Comparison of ENCODE assay signal across 19 mouse cellular contexts in genomic region chr17:74959481-74960245, GRCm38 (mm10). TPM values are rescaled to one million over a fixed set of nuclear protein-coding genes. Genes with fewer than 3 reads are reported as not detected.
DNase-seq lines count a peak whose midpoint lies in the region; ATAC-seq and TF ChIP-seq lines count a peak whose summit lies in the region.
"Had no signal": no experiment of that assay in that cellular context is flagged by ENCODE, and none has a peak within 500 bp of the region (broad histone marks: within the 10 kb centered on the region; RNA-seq: fewer than 3 reads in every experiment).

No protein-coding gene starts in this region.

- H3K9ac ChIP-seq in limb, embryonic 13.5 days: no peak overlapping the region
- H3K9ac ChIP-seq: forebrain, postnatal 0 days; heart, embryonic 15.5 days; liver, embryonic 14.5 days; neural tube, embryonic 15.5 days had no signal

- H3K4me3 ChIP-seq in left cerebral cortex, adult 2 months: no peak overlapping the region
- no peak overlapping the region for H3K4me3 ChIP-seq in limb, embryonic 13.5 days
- H3K4me3 ChIP-seq: heart, embryonic 15.5 days; hindbrain, embryonic 10.5 days; neural tube, embryonic 15.5 days had no signal

- 48% methylated on average over 6 of the region's 6 CpGs for WGBS in limb, embryonic 13.5 days

- ATAC-seq in frontal cortex, adult (ENCODE audit: low TSS enrichment): peak; percentile 94
- peak; percentile 28; the same call in 1 of the 2 replicates for ATAC-seq in limb, embryonic 13.5 days (ENCODE audit: low FRiP score, low read depth)
- ATAC-seq: forebrain, postnatal 0 days; inflammation-experienced regulatory T-cells, adult 6 months had no signal

- no peaks in the 10 kb centered on the region for H3K36me3 ChIP-seq in limb, embryonic 13.5 days
- H3K36me3 ChIP-seq: heart, embryonic 15.5 days; hindbrain, embryonic 10.5 days; neural tube, embryonic 15.5 days had no signal

- H3K4me2 ChIP-seq in limb, embryonic 13.5 days (replicated peaks): no peak overlapping the region
- H3K4me2 ChIP-seq: heart, embryonic 15.5 days; neural tube, embryonic 15.5 days had no signal

- no peaks in the 10 kb centered on the region for H3K27me3 ChIP-seq in limb, embryonic 13.5 days
- H3K27me3 ChIP-seq: heart, embryonic 15.5 days; neural tube, embryonic 15.5 days had no signal

- H3K9me3 ChIP-seq in limb, embryonic 13.5 days: no peaks in the 10 kb centered on the region
- H3K9me3 ChIP-seq: heart, embryonic 15.5 days; hindbrain, embryonic 10.5 days; neural tube, embryonic 15.5 days had no signal

- H3K4me1 ChIP-seq in limb, embryonic 13.5 days: peaks cover 20% of the 10 kb centered on the region
- H3K4me1 ChIP-seq: heart, embryonic 15.5 days had no signal

- TF ChIP-seq CTCF in left cerebral cortex, adult 2 months (IDR thresholded peaks at IDR 0.05): no peak

- intact Hi-C loops in left cerebral cortex, postnatal 4 days (cut with DNase I): no loop called here
- intact Hi-C loops in left cerebral cortex, adult 2 months (cut with DNase I): no loop called here

- no peak for DNase-seq in frontal cortex, postnatal 25 days (ENCODE audit: low spot score in 2 of 2)
- DNase-seq in left cerebral cortex, postnatal 4 days: peak; percentile 19
- no peak for DNase-seq in left cerebral cortex, adult 2 months (ENCODE audit: extremely low spot score in 1 of 2, low spot score in 2 of 2)
- peak; percentile 57 for DNase-seq in NIH3T3 (ENCODE audit: low read depth)
- no peak for DNase-seq in cerebellum, adult 11-12 months
- no peak for DNase-seq in layer of hippocampus, adult 8-10 months (ENCODE audit: low spot score in 2 of 2)
- DNase-seq: cerebellum, postnatal 25 days; forebrain, postnatal 0 days; heart, adult 11 months; layer of hippocampus, postnatal 36 days; lung, postnatal 14 days; thymus, postnatal 36 days had no signal

- no peak overlapping the region for H3K27ac ChIP-seq in left cerebral cortex, adult 2 months
- peak overlapping the region; percentile 48; the same call in 1 of the 2 replicates for H3K27ac ChIP-seq in limb, embryonic 13.5 days
- H3K27ac ChIP-seq: heart, embryonic 15.5 days; hindbrain, embryonic 10.5 days; liver, embryonic 14.5 days; neural tube, embryonic 15.5 days had no signal

RNA-seq across cellular contexts. Expression of gene Ltbp1, which starts 45.7 kb away (rescaled TPM):
- total RNA-seq in left cerebral cortex, postnatal 4 days (2021): 1 to 10 TPM; 3.1 to 3.3 TPM
- 1 to 10 TPM; 8.5 to 9.3 TPM for total RNA-seq in left cerebral cortex, adult 2 months (2021)
- polyA plus RNA-seq in limb, embryonic 13.5 days (2015; fragmentation: Nextera tagmentation; extraction: Ambion mirVana): 61.3 and 64.7 TPM in 2 replicates
- 1 to 10 TPM; 5.7 to 9.0 (median 7.4) TPM for total RNA-seq in layer of hippocampus, adult 8-10 months (2022)
- polyA plus RNA-seq: inflammation-experienced regulatory T-cells, adult 6 months had no signal

Comparison
In these comparisons a context has a peak if more than half of its experiments do, and no peak if none do; other contexts are left out.
1. DNase-seq: peak in left cerebral cortex, postnatal 4 days (single experiment) and NIH3T3 (single experiment); none in frontal cortex, postnatal 25 days (0 of 2), left cerebral cortex, adult 2 months (0 of 2), cerebellum, adult 11-12 months (single experiment) and layer of hippocampus, adult 8-10 months (0 of 2).